In the genomic region with DNA sequence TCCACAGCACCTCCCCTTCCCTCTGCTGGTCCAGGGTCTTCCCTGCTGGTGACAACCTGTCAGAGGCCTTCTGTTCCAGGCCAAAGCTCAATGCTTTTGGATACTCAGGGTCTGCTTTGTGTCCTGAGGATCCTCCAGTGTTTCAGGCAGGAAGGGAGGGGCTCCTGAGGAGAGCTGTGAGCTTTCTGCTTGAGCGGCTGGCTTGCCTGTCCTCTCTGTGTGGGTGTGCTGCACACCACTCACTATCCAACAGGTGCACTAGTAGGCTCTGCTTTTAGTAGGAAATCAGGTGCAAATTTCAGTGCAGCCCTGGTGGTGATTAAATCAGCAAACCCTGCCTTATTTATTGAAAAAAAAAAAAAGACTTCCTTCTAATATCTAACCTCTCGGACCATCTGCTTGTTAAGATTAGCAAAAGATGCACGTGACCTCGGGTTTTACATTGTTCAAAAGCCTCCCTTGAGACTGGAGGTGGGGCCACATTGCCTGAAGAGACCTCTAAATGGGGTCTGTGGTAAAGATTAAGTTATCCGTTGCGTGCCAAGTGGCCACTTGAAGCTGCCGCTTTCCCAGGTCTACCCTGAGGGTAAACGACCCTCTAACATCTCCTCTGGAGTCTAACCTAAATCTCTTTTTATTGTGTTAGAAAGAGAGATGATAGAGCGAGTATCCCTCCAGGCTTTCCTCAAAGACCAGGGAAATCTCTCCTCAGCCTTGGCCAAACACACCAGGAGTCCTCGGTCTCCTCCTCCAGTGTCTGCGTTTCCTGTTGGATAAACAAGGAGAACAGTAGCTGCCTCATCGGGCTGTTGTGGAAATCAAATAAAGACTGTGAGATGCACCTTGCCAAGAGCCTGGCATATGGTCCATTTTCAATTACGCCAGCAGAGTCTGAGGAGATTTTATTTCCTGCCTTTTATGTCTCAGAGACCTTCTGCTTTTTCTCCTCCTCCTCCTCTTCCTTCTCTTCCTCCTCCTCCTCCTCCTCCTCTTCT, we compare ENCODE assay signal across 8 mouse cellular contexts. TPM values are rescaled to one million over a fixed set of nuclear protein-coding genes. Genes with fewer than 3 reads are reported as not detected.
DNase-seq lines count a peak whose midpoint lies in the region; ATAC-seq and TF ChIP-seq lines count a peak whose summit lies in the region.

No protein-coding gene starts in this region.

- H3K4me3 ChIP-seq in left cerebral cortex, adult 2 months = no peak overlapping the region
- H3K4me3 ChIP-seq in heart, postnatal 0 days (ENCODE audit: low read depth, low read length) = no peak overlapping the region
- H3K4me3 ChIP-seq in midbrain, embryonic 15.5 days = no peak overlapping the region

- H3K9me3 ChIP-seq in heart, postnatal 0 days (replicated peaks; ENCODE audit: control insufficient read depth, low read length) = no peaks in the 10 kb centered on the region
- H3K9me3 ChIP-seq in midbrain, embryonic 15.5 days = no peaks in the 10 kb centered on the region

- ATAC-seq in heart, postnatal 0 days (ENCODE audit: insufficient read depth, low read depth) = no peak
- ATAC-seq in midbrain, embryonic 15.5 days (replicated peaks) = peak; percentile 62

- no peak for TF ChIP-seq CTCF in left cerebral cortex, adult 2 months (IDR thresholded peaks at IDR 0.05)
- TF ChIP-seq CTCF in heart, postnatal 0 days (IDR thresholded peaks at IDR 0.05; ENCODE audit: low read depth) = no peak

- H3K36me3 ChIP-seq in heart, postnatal 0 days (replicated peaks; ENCODE audit: control insufficient read depth, insufficient read depth, low read length) = no peaks in the 10 kb centered on the region
- H3K36me3 ChIP-seq in midbrain, embryonic 15.5 days (replicated peaks) = no peaks in the 10 kb centered on the region

- DNase-seq in left cerebral cortex, adult 2 months (ENCODE audit: extremely low spot score in 1 of 2, low spot score in 2 of 2) = no peak
- no peak for DNase-seq in left cerebral cortex, adult 11 months (ENCODE audit: low spot score)
- DNase-seq in cerebellum, adult 18-20 months = peak; percentile 65 to 72
- peak; percentile 26 for DNase-seq in heart, postnatal 0 days (ENCODE audit: low spot score)
- no peak for DNase-seq in layer of hippocampus, adult 18-20 months (ENCODE audit: low spot score in 2 of 2)
- no peak for DNase-seq in adrenal gland, postnatal 4 days (ENCODE audit: low spot score in 2 of 2)
- DNase-seq in right cerebral cortex, postnatal 4 days = no peak

- no peak overlapping the region for H3K4me2 ChIP-seq in heart, postnatal 0 days (ENCODE audit: low read depth, low read length)
- no peak overlapping the region for H3K4me2 ChIP-seq in midbrain, embryonic 15.5 days

- peaks cover 29% of the 10 kb centered on the region for H3K4me1 ChIP-seq in heart, postnatal 0 days (ENCODE audit: control insufficient read depth, insufficient read depth)
- H3K4me1 ChIP-seq in midbrain, embryonic 15.5 days = peaks cover 54% of the 10 kb centered on the region

- 31% methylated on average over 13 of the region's 13 CpGs for WGBS in heart, postnatal 0 days
- 11% methylated on average over 13 of the region's 13 CpGs for WGBS in midbrain, embryonic 15.5 days

- intact Hi-C loops in left cerebral cortex, adult 2 months (cut with DNase I) = no loop called here

- TF ChIP-seq EP300 in heart, postnatal 0 days (IDR thresholded peaks at IDR 0.05; ENCODE audit: low read depth) = peak; percentile 68

- no peak overlapping the region for H3K9ac ChIP-seq in heart, postnatal 0 days (replicated peaks; ENCODE audit: low read depth, low read length)
- H3K9ac ChIP-seq in midbrain, embryonic 15.5 days = no peak overlapping the region

- H3K27ac ChIP-seq in left cerebral cortex, adult 2 months = peak overlapping the region; percentile 46
- peak overlapping the region; percentile 14; the same call in 1 of the 2 replicates for H3K27ac ChIP-seq in heart, postnatal 0 days (ENCODE audit: low read depth)
- H3K27ac ChIP-seq in midbrain, embryonic 15.5 days = peak overlapping the region; percentile 85

- no peaks in the 10 kb centered on the region for H3K27me3 ChIP-seq in heart, postnatal 0 days (ENCODE audit: control insufficient read depth, insufficient read depth, low read length)
- H3K27me3 ChIP-seq in midbrain, embryonic 15.5 days (replicated peaks) = no peaks in the 10 kb centered on the region

RNA-seq across cellular contexts. Expression of gene Cuedc1, which starts 42.5 kb away (rescaled TPM):
- total RNA-seq in left cerebral cortex, adult 2 months (2021) = 10 to 100 TPM; 31.4 to 31.7 TPM
- 15.1 and 19.2 TPM in 2 replicates for total RNA-seq in heart, postnatal 0 days (2014; rRNA removed; ENCODE audit: low replicate concordance)
- polyA plus RNA-seq in heart, postnatal 0 days (2015; fragmentation: Nextera tagmentation; extraction: Ambion mirVana) = 17.0 and 17.5 TPM in 2 replicates
- polyA plus RNA-seq in midbrain, embryonic 15.5 days (2015; fragmentation: Nextera tagmentation; extraction: Ambion mirVana) = 50.2 and 54.6 TPM in 2 replicates
- total RNA-seq in layer of hippocampus, adult 18-20 months (2021) = 10 to 100 TPM; 27.9 to 31.8 TPM
- total RNA-seq in adrenal gland, postnatal 4 days (2021) = 10 to 100 TPM; 59.3 to 65.2 TPM

Comparison
In these comparisons a context has a peak if more than half of its experiments do, and no peak if none do; other contexts are left out.
1. DNase-seq: peak in cerebellum, adult 18-20 months (2 of 2) and heart, postnatal 0 days (single experiment); none in left cerebral cortex, adult 2 months (0 of 2), left cerebral cortex, adult 11 months (single experiment), layer of hippocampus, adult 18-20 months (0 of 2), adrenal gland, postnatal 4 days (0 of 2) and right cerebral cortex, postnatal 4 days (single experiment).
2. H3K27ac ChIP-seq: peak in every context shown above with its lines; median percentile 85 in midbrain, embryonic 15.5 days; 46 in left cerebral cortex, adult 2 months; 14 in heart, postnatal 0 days.